Mouse (Mus musculus) megakaryocyte, embryonic 14.5 days (primary cell): ENCODE measurements around the gene Slc43a2. TPM values are rescaled to one million over a fixed set of nuclear protein-coding genes. Genes with fewer than 3 reads are reported as not detected.

Source experiments
- H3K27me3 ChIP-seq: replicated peaks from 2 replicates; pipeline ENCODE3; 2012; ENCODE audit warnings: inconsistent platforms
- H3K36me3 ChIP-seq: replicated peaks from 2 replicates; pipeline ENCODE3; 2012; ENCODE audit warnings: low read length, inconsistent platforms, mixed read lengths
- H3K4me1 ChIP-seq: 2 replicates; pipeline ENCODE4 v1.6.1; 2012; ENCODE audit warnings: inconsistent platforms
- H3K4me3 ChIP-seq: replicated peaks from 2 replicates; pipeline ENCODE3; 2012; ENCODE audit warnings: moderate library complexity, mild to moderate bottlenecking, inconsistent platforms
- H3K9me3 ChIP-seq: 2 replicates; pipeline ENCODE4 v1.6.1; 2012; ENCODE audit warnings: inconsistent platforms
- FLI1 ChIP-seq: IDR thresholded peaks from 2 replicates; pipeline ENCODE4 v1.6.1; 2012; ENCODE audit warnings: low read length, inconsistent platforms, mixed read lengths
- GATA1 ChIP-seq: IDR thresholded peaks from 3 replicates; pipeline ENCODE4 v1.6.1; 2012; ENCODE audit warnings: mixed read lengths, low read length, inconsistent platforms, borderline replicate concordance
- polyA plus RNA-seq: library from polyadenylated mRNA; stranded (reverse); fragments of >175 nt; gene quantifications from 2 replicates; pipeline ENCODE4 v1.2.3, GENCODE M21; 2012; ENCODE audit warnings: low replicate concordance; ENCODE audit not compliant: insufficient read depth

The Slc43a2 gene
- polyA plus RNA-seq, 1 experiment = 35.4 TPM

DNA sequence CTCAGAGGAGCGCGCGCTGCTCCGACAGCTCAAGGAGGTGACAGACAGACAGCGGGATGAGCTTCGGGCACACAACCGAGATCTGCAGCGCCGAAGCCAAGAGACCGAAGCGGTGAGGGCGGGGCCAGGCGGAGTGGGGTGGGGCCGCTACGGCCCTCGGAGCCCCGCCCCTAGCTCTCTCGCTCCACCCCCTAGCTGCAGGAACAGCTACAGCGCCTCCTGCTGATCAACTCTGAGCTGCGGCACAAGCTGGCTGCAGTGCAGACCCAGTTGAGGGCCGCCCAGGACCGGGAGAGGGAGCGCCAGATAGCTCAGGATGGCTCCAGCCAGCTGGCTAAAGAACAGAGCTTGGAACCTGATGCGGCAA lies 20.9 kb upstream of the Slc43a2 start:
- Histone ChIP-seq H3K4me1 (peaks cover 76% of the 10 kb centered on the region), H3K36me3 (peaks cover 74% of the 10 kb centered on the region)

DNA sequence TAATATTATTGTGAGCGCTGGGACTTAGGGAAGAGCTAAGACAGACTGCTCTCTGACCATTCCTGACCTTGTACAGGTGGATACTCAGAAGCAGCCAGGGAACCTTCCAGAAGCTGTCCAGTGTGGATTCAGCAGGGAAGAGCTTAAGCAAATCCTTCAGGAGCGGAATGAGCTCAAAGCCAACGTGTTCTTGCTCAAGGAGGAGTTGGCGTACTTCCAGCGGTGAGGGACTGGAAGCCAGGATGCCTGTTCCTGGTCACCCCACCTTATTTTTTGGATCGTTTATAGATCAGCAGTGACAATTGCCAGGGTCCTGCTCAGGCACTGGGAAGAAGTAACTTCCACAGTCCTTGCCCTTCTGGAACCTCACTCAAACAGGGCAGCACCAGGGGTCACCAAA lies 20.3 kb upstream of the Slc43a2 start:
- peaks cover 71% of the 10 kb centered on the region for H3K36me3 ChIP-seq
- H3K4me3 ChIP-seq = no peak overlapping the region
- TF ChIP-seq GATA1 (no peak), FLI1 (no peak)
- no peaks in the 10 kb centered on the region for H3K9me3 ChIP-seq
- H3K27me3 ChIP-seq = no peaks in the 10 kb centered on the region
- peaks cover 76% of the 10 kb centered on the region for H3K4me1 ChIP-seq

More for the DNA sequence above, 20.9 kb upstream of the Slc43a2 start:
- Histone ChIP-seq H3K27me3 (no peaks in the 10 kb centered on the region), H3K9me3 (no peaks in the 10 kb centered on the region), H3K4me3 (peak overlapping the region; percentile 93)
- TF ChIP-seq GATA1 (no peak), FLI1 (no peak)

DNA sequence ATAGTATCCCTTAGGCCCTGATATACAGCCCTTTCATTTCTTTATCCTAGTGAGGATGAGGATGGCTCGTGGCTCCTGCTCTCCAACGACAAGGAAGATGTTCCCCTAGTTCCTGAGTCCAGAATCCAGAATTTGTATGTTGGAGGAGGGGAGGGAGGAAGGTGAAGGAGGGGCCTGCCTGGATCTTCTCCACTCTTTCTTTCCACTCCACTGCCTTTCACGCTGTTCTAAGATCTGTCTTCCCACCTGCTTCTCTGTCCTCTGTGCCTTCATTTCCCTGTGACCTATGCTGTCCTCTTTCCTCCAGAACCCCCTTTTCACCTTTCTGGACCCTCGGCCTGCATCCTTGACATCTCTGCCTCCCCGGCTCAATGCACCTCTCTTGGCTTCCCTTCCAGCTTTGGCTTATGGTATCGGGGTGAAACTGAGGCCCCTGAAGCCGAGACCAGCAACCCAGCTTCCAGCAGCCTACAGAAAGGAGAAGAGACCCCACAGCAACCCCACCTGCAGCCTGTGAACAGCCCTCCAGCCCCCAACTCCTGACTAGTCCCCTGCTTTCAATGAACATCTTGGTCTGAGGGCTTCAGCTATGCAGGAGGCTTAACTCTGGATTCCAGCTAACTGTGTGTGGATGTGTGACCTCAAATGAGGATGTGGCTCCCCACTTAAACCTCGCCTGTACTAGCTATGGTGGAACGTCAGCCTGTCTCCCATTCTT lies 19.0 kb upstream of the Slc43a2 start:
- Histone ChIP-seq H3K36me3 (peaks cover 74% of the 10 kb centered on the region), H3K4me3 (peak overlapping the region; percentile 92), H3K4me1 (peaks cover 81% of the 10 kb centered on the region), H3K27me3 (no peaks in the 10 kb centered on the region), H3K9me3 (no peaks in the 10 kb centered on the region)
- TF ChIP-seq FLI1 (no peak), GATA1 (no peak)

DNA sequence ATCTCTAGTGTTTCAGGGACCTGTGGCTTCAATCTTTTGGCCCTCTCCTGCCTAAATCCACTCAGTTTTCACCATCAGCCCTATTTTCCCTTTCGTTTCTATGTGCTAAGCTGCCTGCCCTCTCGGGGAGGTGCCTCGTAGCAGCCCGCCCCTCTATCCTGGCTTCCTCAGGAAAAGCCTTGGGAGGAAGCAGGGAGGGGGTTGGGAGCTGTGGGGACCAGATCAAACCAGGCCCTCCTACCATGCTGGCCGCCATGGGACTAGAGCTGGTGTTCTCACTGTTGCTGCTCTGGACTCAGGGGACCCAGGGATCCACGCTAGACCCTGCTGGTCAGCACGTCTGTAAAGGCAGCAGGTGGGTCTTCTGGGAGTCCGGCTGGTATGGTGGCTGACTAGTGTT lies 18.2 kb upstream of the Slc43a2 start, which contains the start of gene Scarf1:
Scarf1 (plus strand) TSS at position 205 of the 400 bp plus-strand sequence.
- Histone ChIP-seq H3K4me1 (peaks cover 77% of the 10 kb centered on the region), H3K4me3 (peak within 1 kb of the TSS; percentile 92), H3K36me3 (peaks cover 71% of the 10 kb centered on the region), H3K27me3 (no peaks in the 10 kb centered on the region), H3K9me3 (no peaks in the 10 kb centered on the region)
- TF ChIP-seq GATA1 = no peak
- TF ChIP-seq FLI1 = no peak

DNA sequence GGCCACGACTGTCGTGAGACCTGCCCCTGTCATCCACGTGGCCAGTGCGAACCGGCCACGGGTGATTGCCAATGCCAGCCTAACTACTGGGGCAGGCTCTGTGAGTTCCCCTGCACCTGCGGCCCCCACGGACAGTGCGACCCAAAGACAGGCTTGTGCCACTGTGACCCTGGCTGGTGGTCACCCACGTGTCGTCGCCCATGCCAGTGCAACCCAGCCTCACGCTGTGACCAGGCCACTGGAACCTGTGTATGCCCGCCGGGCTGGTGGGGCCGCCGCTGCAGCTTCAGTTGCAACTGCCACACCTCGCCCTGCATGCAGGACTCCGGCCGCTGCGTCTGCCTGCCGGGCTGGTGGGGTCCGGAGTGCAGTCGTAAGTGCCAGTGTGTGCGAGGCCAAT lies 16.3 kb upstream of the Slc43a2 start:
- H3K4me1 ChIP-seq = peaks cover 62% of the 10 kb centered on the region
- TF ChIP-seq FLI1 (no peak), GATA1 (no peak)
- H3K36me3 ChIP-seq = peaks cover 61% of the 10 kb centered on the region
- peak overlapping the region; percentile 42 for H3K4me3 ChIP-seq
- H3K27me3 ChIP-seq = peaks cover 1% of the 10 kb centered on the region
- H3K9me3 ChIP-seq = no peaks in the 10 kb centered on the region

DNA sequence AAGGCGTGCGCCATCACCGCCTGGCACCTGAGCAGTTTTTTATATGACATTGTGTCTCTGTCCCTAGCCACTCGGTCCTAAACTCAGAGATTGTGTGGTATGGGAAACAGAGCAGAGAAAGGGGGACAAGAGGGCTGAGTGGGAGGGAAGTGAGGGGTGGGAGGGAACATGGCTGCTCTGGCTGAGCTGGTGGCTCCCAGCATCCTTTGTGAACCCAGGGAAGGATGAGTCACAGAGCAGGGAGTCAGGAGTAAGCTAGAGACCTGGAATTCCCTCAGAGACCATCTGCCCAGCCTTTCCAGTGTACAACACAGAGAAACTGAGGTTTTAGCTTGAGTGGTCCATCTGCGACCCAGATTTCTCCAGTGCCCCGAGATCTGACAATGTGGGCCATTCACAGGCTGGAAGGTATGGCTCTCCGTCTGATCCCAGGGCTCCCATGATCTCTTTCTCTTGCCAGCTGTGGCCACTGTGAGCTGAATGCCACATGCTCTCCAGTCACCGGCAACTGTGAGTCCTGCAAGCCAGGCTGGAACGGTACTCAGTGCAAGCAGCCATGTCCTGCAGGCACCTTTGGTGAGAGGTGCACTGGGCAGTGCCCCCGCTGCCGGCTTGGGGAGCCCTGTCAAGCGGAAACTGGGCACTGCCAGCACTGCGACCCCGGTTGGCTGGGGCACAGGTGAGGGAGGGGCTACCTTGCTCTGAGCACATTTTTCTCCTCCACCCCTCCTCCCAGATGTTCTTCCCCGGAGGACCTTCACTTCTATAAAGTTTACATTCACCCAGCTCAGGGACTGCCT lies 11.5 kb upstream of the Slc43a2 start:
- H3K4me1 ChIP-seq = peaks cover 31% of the 10 kb centered on the region
- TF ChIP-seq FLI1 (no peak), GATA1 (no peak)
- no peak overlapping the region for H3K4me3 ChIP-seq
- peaks cover 2% of the 10 kb centered on the region for H3K27me3 ChIP-seq
- H3K36me3 ChIP-seq = peaks cover 79% of the 10 kb centered on the region
- no peaks in the 10 kb centered on the region for H3K9me3 ChIP-seq

DNA sequence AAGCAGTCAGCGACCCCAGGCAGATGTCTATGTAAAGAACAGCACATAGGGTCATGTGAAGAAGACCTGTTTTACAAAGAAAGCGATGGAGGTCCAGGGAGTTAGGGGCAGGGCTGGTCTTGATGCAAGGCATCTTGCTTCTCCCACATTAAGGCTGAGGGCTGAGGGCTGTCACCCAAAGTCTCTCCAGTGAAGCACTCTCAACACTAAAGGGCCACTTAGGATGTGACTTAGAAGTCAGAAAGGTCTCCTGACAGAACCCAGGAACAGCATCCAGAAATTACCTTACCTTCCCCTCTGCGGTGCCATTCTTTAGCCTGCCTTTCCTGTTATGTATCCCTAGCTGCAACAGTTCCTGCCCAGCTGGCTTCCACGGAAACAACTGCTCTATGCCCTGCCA lies 9.9 kb upstream of the Slc43a2 start:
- H3K36me3 ChIP-seq = peaks cover 81% of the 10 kb centered on the region
- TF ChIP-seq GATA1 (no peak), FLI1 (no peak)
- peaks cover 2% of the 10 kb centered on the region for H3K27me3 ChIP-seq

DNA sequence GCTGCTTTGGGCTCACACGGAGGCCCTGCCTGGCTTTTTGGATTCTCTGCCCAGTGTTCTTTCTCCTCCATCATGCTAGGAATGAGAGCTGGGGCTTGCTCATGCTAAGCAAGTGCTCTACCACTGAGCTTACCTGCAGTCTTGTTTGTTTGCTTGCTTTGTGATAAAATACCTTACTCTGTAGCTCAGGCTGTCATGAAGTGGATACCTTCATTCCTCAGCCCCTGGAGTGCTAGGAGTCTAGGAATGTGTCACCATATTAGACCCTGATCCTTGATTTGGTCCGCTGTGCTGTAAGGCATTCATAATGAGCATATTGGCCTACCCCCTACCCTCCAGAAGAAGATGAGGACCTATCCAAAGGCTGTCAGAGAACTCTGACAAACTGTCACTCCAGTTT lies 8.7 kb upstream of the Slc43a2 start:
- no peak overlapping the region for H3K4me3 ChIP-seq
- TF ChIP-seq FLI1 (no peak), GATA1 (no peak)
- no peaks in the 10 kb centered on the region for H3K9me3 ChIP-seq
- H3K36me3 ChIP-seq = peaks cover 79% of the 10 kb centered on the region
- H3K4me1 ChIP-seq = peaks cover 21% of the 10 kb centered on the region
- H3K27me3 ChIP-seq = peaks cover 2% of the 10 kb centered on the region

More for the DNA sequence above, 9.9 kb upstream of the Slc43a2 start:
- H3K4me1 ChIP-seq = peaks cover 23% of the 10 kb centered on the region
- no peaks in the 10 kb centered on the region for H3K9me3 ChIP-seq
- H3K4me3 ChIP-seq = no peak overlapping the region

DNA sequence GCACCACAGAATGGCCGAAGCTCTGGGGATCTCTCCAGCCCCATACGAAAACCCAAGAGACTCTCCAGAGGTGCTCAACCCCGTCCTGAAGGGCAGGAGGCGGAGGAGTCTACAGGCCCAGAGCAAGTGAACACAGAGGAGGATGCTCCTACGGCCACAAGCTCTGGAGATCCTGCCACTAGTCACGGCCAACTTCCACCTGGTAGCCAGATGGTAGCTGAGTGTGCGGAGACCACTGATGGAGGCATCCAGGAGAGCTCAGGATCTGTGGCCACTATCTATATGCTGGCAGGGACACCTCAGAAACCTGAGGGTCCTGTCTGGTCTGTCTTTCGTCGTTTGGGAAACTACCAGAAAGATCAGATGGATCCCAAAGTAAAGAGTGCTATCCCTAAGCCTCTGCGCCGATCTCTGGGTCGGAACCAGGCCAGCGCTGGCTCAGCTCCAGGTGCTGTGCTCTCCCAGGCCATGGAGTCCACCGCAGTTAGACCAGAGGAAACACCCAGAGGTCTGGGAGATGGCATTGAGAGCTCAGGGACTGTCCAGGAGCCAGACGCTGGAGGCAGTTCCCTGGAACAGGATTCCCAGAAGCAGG lies 5.9 kb upstream of the Slc43a2 start:
- H3K4me1 ChIP-seq = peaks cover 22% of the 10 kb centered on the region

DNA sequence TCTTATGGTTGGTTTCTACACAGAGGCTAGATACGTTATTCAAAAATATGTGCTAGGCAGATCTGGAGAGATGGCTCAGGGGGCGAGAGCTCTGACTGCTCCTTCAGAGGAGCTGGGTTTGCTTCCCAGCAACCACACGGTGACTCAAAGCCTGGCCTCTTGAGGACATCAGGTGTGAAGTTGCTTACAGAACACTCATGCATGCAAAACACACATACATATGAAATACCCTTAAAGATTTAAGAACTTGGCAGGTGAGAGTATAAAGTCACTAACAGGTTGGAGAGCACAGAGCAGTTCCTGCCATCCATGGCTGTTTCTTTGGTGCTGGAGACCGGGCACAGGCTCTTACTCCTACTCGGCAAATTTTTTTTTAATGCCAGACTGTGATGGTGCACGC lies 4.6 kb upstream of the Slc43a2 start:
- Histone ChIP-seq H3K4me1 (peaks cover 20% of the 10 kb centered on the region), H3K27me3 (no peaks in the 10 kb centered on the region), H3K9me3 (no peaks in the 10 kb centered on the region), H3K4me3 (no peak overlapping the region), H3K36me3 (peaks cover 74% of the 10 kb centered on the region)
- TF ChIP-seq GATA1 (no peak), FLI1 (no peak)

More for the DNA sequence above, 5.9 kb upstream of the Slc43a2 start:
- no peaks in the 10 kb centered on the region for H3K27me3 ChIP-seq
- no peak overlapping the region for H3K4me3 ChIP-seq
- H3K9me3 ChIP-seq = no peaks in the 10 kb centered on the region
- H3K36me3 ChIP-seq = peaks cover 83% of the 10 kb centered on the region
- TF ChIP-seq GATA1 (no peak), FLI1 (no peak)
